Mouse (Mus musculus) layer of hippocampus, adult 8-10 months (tissue): ENCODE measurements at regions not wholly inside any gene's neighbourhood (a gene's known extent, or its start where the extent isn't known, plus 50 kb on each side); places are given as distances from the start of the nearest gene placed in this dataset.

ENCODE experiments used
- DNase-seq, 2 experiments: peaks; one replicate each; pipeline ENCODE4 v3.0.0; 2022; ENCODE audit warnings: low spot score in 2 of 2

DNA sequence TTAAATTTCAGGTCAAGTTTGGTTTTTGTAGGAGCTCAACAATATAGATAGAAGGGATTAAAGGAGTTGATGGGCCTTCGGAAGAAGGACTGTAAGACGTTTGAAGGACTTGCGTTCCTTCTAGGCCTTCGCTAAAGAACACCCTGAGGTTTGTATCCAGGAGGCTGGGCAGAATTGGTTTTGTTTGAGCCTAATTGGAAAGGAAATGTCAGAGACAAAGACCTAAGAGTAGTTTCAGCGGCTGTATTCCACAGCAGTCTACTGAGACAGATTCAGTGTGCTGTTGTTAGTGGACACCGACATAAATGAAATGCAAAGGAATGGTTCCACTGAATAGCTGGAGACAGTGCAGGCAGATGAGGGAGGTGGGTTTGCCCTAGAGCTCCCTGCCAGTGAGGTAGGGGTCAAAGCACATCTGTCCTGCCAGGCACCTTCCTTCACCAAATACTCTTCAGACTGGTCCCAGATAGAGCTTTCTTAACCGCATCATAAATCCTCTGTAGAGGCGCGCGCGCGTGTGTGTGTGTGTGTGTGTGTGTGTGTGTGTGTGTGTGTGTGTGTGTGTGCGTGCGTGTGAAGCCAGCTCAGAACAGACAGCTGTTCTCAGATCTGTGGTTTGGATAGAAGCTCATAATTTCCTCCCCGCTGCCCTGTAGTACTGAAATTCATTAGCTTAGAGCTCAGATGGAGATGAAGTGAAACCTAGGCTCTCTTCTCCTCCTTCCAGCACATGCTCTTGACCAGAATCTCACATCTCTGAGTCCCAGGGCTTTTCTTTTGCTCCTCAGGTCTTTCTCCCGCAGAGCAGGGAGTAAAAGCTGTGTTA, 209.7 kb downstream of the Ktn1 start:
- no peak for DNase-seq

DNA sequence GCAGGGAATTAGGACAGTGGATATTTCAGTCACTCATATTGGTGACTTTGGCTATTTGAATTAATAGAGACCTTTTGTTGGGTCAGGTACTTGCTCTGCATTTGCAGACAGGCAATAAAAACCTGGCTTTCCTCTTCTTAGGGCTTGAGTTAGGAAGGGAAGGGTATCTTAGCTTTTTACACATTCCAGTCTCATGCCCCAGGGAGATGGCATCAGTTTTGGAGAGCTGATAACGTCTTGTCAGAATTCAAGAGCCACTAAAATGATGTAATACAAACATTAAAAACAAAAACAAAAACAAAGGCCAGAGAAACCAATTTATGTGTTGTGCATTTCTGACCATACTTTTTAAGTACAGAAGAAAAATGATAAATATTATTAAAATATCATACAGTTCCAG, 214.3 kb downstream of the Ktn1 start:
- DNase-seq: no peak

DNA sequence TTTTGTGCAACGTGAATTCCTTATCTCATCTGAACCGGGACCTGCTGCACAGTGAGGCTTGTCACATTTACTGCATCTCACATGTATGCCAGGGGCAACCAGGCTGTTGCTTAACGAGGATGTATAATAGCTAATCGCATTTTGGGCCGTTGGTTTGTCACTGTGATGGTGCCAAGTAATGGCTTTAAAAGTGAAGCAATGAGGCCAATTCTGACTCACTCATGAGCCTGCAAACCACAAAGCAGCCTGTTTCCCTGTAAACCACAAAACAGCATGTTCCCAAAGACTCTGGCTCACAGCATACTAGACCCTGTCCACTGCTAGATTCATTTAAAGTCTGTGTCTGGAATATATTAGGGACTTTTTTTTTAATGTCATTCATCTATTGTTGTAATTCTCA, 214.8 kb downstream of the Ktn1 start:
- peak; percentile 25 to 36 for DNase-seq

DNA sequence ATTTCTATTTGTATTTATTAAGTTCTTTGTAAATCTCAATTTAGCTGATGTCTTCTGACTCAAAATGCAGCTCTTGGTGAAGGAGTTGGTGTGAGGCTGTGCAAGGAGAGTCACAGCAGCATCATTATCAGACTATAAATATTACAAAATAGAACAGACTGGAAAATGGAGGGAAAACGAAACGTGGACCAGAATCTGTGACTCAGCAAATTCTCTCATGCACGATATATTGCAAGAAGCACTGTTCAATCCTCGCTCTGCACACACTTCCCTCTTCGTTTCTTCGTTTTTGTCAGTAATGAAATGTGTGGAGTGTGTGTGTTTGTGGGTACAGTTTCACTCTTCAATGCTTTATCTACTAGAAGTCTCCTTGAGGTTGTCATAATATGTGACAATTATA, 215.5 kb downstream of the Ktn1 start:
- no peak for DNase-seq

DNA sequence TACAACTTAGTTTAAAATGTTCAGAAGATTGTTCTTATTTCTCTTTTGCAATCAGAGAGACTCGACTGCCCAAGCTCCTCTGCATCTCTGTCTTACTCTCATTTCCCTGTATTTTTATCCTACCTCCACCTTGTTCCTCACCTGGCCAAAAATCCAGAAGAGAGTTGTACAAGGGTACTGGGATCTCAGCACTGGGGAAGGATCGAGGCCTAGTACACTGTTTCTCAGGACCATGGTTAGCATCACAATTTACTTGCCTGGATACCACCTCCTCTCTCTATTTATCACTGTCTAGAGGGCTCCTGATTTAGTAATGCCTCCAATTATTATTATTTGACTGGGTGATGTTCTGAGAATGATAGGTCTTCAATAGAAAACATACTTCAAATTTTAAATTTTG, 218.8 kb downstream of the Ktn1 start:
- no peak for DNase-seq

DNA sequence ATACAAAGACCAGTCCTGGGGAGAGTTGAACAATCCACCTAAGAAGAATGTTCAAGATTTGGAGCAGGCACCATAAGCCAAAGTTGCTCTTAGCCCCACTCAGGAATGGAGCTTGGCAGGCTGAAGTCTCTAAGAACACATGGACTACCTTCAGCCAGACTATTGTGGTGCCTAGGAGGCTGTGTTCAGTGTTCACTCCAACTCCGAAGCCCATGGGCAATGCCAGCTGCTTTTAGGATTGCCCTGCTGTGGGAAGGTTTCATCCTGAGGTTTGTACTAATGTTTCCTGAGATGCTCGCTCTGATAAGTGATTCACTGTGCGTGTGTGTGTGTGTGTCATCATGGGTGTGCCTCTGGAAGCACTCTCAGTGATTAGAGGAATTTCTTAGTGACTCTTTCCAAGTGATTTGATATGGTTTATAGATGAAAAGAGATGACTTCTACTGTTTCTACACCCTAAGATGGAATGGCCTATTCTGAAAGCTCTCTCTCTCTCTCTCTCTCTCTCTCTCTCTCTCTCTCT, 220.1 kb downstream of the Ktn1 start:
- DNase-seq: no peak

DNA sequence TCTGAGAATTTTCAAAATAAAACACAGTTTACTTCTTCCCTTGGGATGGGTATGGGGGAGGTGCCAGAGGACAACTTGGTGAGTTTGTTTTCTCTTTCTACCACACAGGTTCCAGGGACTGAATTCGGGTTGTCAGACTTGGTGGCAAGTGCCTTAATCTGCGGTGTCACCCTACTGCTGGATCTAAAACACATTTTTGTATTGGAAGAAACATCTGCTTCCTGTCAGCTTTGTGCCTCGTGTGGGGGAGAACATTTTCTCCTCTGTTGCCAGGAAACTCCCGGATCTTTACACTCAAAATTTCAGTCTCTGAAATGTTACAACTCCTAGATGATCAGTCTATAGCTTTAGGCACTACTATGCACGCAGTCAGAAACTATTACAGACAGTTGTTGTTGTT, 228.3 kb downstream of the Ktn1 start:
- no peak for DNase-seq

DNA sequence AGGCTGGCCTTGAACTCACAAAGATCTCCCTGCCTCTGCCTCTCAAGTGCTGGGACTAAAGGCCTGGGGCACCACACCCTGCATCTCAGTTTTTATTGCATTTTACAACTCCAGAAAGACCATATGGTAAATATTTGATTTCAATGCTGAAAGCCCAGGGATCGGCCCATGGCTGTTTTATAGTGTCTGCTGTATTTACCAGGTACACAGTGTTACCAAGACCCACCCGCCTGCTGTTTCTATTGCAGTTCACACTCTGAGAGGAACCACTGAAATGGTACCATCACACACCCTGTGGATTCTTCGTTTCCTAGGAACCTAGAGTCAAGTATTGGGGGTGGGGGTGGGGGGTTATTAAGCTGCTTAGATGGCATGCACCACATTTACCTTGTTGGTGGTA, 228.9 kb downstream of the Ktn1 start:
- no peak for DNase-seq

DNA sequence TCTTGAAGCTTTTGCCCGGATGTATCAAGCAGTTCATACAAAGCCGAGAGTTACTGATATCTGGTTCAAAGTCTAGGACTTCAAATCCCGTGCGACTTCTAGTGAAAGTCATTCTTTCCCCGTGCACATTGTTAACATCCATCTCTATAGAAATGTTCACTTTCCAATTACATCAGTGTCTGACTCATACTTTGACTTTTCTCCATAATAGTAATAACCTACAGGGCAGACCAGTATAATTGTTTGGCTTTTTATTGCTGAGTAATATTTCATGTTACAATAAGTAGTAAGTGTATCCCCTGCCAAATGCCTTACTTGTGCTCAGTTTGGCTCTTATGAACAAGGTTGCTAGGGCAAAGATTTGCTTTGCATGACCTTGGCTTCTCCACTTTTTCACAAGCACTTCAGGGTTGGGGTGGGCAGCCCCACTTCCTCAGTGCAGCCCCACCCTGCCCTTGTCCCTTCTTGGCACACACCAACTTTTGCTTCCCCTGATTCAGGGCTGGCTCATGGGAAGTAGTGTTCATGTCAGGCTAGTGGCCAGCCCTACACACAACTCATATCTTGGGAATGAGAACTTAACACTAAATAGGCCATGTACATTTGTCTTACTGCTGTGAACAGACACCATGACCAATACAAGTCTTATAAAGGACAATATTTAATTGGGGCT, 229.7 kb downstream of the Ktn1 start:
- no peak for DNase-seq

DNA sequence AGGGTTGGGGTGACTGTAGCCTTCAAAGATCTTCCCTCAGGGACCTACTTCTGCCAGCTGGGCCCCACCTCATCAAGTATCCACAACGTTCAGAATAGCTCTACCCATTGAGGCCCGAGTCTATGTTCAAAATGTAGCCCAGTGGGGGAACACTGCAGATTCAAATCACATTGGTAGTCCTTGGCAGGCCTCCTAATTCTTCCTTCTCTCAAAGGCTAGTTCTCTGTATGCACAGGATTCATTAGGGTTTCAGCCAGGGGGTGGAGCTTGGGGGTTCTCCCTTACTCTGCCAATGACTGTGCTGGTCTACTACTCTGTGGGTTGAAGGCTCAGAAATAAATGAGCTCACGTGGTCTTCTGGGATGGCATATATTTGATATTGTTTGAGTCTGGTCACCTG, 235.3 kb upstream of the Peli2 start:
- DNase-seq: peak; percentile 10 to 19

DNA sequence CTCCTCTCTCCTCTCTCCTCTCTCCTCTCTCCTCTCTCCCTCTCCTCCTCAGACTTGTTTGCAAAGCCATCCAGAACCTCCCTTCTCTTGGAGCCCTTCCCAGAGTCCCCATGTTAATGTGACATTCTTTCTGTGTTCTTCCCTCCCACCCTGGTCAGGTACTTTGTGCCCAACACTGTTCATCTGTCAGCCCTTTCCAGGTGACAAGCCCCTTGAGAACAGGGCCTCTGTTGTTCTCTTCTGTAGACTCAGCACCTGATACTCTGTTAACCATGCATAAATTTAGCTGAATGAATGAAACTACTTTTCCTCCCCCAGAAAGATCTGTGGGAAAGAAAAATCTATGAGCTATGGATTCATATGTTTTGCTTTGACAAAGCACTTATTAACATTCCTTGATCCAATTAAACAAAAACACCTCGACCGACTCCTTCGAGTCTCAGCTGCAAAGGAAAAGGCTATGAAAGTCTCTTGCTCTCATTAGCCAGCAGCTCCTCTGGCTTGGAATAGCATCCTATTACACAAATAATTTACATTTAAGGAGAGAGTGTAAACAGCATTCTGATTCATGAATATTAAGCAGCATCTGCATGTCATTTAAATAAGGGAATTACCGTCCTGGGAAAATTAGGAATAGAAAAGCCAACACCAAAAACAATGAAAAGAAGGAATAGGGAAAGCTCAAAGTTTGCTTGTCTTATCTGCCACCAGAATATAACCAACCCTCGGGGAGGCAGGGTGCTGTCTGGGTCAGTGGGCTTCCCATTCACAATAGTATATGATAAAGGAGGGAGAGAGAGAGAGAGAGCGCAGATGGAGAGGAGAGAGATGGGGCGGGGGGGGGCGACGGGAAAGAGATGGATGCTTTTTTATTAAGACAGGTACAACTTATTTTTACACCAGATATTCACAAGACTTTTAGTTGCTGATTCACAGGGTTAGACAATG, 230.1 kb upstream of the Peli2 start:
- DNase-seq: no peak

DNA sequence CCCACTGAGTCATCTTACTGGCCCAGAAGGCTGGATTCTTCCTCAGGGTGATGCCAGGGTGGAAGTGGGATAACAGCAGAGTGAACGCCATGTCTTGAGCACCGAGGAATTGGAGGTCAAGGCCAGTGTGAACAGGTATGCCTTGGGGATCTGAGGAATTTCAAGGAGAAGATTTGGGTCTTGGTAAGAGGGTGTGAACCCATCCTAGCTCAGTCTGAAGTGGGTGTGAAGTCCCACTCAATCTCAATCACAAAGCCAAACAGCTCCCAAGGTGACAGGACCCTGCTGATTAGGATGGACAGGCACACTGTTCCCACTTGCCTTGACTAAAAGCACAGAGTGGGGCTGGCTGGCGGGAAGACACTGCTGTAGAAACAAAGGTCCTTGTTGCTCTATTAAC, 224.0 kb upstream of the Peli2 start:
- DNase-seq: no peak

DNA sequence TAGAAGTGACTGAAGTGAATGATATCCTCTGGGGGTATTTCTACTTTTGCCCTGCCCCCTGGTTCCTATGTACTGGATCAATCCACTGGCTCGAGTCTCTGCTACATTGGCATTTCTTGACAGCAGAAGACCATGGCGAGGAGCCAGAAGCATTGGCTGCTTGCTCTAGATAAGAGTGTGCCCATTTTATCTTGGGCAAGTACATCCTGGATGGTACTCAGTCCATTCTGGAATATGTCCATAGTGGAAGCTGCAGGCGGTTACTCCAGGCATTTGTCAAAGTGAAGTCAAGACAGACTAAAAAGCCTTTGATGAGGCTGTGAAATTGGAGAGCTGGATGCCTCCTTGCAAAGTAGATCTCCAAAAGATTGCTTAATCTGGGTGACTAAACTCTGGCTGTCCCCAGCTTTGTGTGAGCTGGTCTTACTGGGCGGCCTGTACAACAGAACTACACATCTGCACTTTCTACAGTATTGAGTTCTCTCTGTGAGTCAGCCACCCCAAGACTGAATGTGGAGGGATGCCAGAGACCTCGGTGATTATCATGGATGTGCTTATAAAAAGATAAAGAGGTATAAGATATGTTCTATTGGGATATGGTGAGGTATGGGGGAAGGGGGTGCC, 222.6 kb upstream of the Peli2 start:
- no peak for DNase-seq

DNA sequence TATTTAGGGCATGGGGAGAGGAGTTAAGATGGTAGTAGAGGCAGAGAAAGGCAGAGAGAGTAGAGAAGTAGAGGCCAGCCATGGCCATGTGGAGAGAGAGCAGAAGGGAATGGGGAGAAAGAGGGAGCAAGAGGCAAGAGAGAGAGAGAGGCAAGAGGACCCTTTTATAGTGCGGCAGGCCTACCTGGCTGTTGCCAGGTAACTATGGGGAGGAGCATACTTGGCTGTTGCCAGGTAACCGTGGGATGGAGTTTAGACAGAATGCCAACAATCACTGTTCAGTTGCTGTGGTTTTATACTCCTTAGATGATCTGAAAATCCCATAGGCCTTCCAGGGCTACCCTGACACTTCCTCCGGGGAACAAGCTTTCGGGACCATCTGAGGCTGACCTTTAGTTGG, 222.0 kb upstream of the Peli2 start:
- DNase-seq: no peak

DNA sequence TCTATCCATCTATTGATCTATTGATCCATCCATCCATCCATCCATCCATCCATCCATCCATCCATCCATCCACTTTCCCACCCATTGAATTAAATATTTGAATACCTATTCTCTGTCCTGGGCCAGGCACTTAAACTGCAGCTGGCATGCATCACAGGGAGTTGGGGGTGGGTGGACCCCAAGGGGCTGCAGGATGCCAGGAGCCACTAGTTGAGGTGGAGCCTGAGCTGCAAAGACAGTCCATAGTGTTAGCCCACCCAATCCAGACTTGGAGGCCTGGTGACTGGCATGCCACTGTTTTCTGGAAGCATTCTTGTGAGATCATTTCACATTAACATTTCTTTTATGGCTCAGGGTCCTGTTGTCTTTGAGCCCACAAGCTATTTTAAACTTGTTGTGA, 215.3 kb upstream of the Peli2 start:
- no peak for DNase-seq

DNA sequence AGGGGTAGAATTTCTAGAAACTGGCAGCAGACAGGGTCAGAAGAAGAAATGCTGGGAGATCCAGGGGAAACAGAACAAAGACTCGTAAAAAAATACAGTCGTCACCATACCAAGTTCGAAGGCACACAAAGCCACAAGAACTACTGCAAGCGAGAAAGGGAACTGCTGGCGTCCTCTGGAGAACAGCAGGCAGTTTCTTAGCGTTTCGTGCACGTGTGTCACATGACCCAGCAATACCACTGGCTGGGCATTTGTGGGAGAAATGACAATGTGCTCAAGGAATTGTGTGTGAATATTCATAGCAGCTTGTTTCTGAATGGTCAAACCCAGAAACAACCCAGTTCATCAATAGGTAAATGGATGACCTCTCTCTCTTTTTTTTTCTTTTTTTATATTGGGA, 211.5 kb upstream of the Peli2 start:
- DNase-seq: no peak

DNA sequence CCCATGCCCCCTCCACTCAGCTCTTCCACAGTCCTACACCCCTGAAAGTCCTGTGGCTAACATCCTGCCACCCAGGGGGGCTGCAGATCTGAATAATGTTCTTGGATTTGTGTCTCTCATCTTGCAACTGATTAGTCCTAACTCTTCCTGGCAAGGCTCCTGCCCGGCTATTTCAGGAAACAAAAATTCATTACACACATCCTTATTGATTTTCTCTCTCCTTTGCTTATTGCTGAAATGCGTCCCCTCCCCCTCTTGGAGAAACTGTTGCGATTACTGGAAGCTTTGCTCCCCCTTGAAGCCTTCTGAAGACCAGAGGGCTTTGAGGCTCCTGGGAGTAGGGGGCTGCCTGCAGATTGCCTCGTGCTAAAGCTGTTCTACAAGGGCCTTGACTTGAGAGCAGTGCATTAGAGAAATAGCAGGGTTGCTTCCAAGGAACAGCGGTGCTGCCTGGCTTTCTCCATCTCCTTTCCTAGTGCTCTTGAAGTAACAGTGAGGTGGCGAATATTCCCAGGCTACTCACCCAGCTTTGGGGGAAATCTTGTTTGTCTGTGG, 209.8 kb upstream of the Peli2 start:
- DNase-seq: no peak

DNA sequence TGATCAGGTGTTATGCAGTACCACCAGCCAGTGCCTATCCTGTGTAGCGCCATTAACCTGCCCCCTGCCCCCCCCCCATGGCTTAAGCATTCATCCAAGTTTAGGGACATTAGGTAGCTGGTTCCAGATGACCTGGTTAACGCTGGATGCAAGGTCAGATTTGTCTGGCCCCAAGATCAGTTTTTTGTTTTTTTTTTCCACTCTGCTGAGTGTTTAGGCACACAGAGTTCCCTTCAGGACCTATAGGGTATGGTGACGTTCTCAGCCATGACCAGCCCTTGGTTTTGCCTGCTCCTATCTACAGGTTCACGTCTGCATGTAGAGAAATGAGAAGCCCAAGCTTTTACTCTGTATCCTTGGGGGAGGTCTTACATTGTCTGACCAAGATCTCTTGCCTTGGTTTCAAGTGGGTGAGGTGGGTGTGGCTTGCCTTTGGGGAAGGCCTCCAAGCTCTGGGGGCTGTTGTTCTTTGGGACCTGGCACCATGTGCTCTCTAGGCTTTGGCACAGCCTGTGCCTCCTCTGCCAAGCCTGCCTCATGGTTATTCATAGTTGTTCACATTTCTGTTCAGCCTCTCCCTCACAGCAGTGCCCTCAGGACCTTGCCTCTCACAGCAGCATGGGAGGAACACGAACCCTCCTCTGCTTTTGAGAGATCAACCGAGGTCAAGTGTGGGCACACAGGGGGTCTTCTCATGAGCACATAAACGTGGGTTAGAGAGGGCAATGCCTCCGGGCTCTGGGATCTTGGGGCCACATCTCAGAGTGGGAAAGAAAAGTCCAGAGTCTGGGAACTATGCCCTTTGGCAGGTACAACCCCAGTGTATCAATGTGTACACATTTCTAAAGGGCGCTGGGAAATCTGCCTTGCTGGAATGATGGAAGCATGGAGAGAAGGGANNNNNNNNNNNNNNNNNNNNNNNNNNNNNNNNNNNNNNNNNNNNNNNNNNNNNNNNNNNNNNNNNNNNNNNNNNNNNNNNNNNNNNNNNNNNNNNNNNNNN, 208.8 kb upstream of the Peli2 start:
- DNase-seq: peak; percentile 73 to 82

DNA sequence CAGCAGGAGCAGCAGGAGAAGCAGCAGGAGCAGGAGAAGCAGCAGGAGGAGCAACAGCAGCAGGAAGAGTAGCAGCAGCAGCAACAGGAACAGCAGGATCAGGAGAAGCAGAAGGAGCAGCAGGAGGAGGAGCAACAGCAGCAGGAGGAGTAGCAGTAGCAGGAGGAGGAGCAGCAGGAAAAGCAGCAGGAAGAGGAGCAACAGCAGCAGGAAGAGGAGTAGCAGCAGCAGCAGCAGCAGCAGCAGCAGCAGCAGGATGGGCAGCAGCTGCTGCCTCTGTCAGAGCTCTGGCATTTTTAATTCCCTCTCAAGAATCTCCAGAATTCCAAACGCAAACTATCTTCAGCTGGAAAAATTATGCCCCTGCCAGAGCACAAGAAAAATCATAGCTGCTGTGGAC, 205.0 kb upstream of the Peli2 start:
- no peak for DNase-seq
